Mouse (Mus musculus) thymus, postnatal 0 days (tissue): ENCODE measurements around the gene Vwa3b. TPM values are rescaled to one million over a fixed set of nuclear protein-coding genes. Genes with fewer than 3 reads are reported as not detected.
A peak's percentile ranks its signal among the peaks of the same experiment; 100 is the strongest.

ENCODE experiments used
- DNase-seq: peaks from one replicate; pipeline ENCODE4 v3.0.0-alpha.2; 2015; ENCODE audit warnings: low spot score
- polyA plus RNA-seq: library from polyadenylated mRNA; unstranded; fragments of >200 nt; fragmentation: Nextera tagmentation; extraction: Ambion mirVana; gene quantifications from 2 replicates; pipeline ENCODE4 v1.2.1, GENCODE M21; 2015

The Vwa3b gene
- polyA plus RNA-seq, 1 experiment from 2014 or later: 0.59 TPM

DNA sequence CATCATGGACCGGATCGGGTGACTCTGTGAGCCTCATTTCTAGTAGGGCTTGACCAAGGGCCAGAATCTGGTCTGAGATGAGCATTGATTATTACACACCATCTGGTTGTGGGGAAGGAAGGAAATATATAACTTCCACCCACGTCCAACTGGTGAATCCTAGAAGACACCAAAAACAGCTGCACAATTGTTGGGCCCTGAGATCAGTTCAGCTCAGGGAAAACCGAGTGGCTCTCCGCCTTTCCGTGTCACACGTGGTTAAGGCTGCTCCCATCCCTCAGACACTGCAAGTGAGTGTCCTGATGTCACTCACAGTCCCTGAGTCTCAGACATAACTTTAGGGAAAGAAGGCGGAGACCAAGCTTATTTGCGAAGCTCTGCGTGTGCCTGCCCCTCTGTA is 16.5 kb upstream of the Vwa3b start:
- DNase-seq: no peak

- no peak for DNase-seq
These were observed 14.7 kb upstream of the Vwa3b start for GRCm38 (mm10) chr1:37011626-37012209.

DNA sequence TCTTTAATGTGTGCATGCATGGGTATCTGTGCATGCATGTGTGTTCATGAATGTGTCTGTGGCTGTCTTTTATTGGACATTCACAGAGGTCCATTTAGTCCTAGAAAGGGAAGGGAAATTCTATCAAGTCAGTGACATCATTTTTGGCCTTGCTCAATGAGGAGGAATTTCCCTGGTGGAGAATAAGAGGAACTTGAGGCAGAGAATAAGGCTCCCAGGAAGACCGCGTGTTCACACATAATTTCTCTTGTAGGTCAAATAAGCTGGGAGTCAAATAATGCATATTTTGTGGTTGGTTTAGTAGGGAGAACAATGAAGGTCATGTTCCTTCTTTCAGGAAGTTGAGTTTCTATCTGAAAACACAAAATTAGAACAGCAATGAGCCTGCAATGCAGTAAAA is 13.4 kb upstream of the Vwa3b start:
- no peak for DNase-seq

DNA sequence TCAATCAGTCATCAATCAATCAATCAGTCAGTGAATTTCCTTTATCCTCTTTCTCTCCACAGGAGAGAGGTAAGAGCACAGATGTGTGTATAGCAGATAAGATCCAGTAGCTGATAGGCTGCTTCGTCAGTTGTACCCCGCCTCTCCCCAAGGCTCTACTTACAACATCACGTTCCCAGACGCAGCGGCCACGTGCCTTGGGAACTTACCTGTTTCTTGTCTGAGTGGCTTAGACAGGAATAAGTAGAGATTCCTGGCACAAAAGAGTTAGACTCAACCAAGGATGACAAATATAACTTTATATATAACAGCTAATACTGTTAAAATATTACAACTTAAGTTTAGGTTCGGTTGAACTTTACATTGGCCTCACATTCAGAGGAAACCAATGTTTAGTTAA is 12.7 kb upstream of the Vwa3b start:
- no peak for DNase-seq

- no peak for DNase-seq
These were observed 7.4 kb upstream of the Vwa3b start for GRCm38 (mm10) chr1:37019017-37019416.

DNA sequence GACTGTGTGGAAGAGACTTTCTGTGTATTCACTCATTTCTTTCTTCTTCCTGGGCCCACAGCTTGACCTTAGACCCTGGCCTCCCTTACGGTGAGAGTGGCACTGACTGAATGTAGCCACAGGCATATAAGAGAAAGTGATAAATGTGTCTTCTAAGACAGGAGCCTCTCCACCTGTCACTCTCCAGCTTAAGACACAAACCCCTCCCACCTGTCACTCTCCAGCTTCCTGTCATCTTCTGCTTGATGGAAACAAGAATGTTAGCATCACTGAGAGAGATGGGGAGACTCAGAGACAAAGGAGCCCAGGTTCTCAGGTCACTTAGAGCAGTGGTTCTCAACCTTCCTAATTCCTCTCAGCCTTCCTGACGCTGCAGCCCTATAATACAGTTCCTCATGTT is 3.7 kb upstream of the Vwa3b start:
- peak; percentile 30 for DNase-seq

GRCm38 (mm10) chr1:37024736-37025135 is 1.7 kb upstream of the Vwa3b start:
- no peak for DNase-seq

DNA sequence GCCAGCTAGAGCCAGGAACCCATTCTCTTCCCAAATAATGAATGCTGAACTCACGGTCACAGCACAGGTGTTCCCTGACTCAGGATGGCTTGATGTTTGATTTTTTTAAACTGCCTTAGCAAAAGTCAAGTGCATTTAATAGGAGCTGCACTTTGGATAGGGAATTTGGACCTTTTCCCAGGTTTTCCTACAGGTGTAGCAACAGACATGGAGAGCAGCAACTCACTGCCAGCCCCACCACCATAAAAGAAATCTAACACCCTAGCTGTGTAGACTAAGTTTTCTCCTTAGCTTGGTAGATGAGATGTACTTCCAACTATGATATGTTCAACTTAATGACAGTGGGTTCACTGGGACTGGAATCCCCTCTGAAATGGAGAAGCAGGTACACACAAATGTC is 1.0 kb upstream of the Vwa3b start:
- no peak for DNase-seq

- DNase-seq: no peak
These were observed 470 bp downstream of the Vwa3b start for GRCm38 (mm10) chr1:37026866-37027265.

GRCm38 (mm10) chr1:37028439-37029153 is 2.2 kb downstream of the Vwa3b start:
- peak; percentile 44 for DNase-seq

- peak; percentile 65 for DNase-seq
These were observed 2.9 kb downstream of the Vwa3b start for GRCm38 (mm10) chr1:37029154-37029907.

GRCm38 (mm10) chr1:37029942-37030341 is 3.5 kb downstream of the Vwa3b start:
- no peak for DNase-seq

DNA sequence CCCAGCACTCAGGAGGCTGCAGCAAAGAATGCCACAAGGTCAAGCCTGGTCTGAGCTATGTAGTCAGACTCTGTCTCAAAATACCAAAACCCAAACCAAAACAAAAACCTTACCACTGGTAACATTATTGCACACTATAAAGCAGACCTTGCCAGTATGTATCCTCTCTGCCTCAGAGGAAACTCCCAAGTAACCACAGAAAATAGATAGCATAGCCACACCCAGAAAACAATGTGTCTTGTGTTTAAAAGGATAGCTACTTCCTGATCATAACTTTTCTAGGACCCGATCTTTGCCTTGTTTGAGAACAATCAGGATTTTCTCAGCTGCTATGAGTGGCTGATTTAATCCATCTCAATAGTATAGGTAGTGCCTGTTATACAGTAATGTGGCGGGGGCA is 4.3 kb downstream of the Vwa3b start:
- DNase-seq: no peak

GRCm38 (mm10) chr1:37035879-37036278 is 9.5 kb downstream of the Vwa3b start:
- no peak for DNase-seq

- DNase-seq: no peak
These were observed 14.7 kb downstream of the Vwa3b start for GRCm38 (mm10) chr1:37041126-37041525.

GRCm38 (mm10) chr1:37041856-37042255 is 15.5 kb downstream of the Vwa3b start:
- no peak for DNase-seq

DNA sequence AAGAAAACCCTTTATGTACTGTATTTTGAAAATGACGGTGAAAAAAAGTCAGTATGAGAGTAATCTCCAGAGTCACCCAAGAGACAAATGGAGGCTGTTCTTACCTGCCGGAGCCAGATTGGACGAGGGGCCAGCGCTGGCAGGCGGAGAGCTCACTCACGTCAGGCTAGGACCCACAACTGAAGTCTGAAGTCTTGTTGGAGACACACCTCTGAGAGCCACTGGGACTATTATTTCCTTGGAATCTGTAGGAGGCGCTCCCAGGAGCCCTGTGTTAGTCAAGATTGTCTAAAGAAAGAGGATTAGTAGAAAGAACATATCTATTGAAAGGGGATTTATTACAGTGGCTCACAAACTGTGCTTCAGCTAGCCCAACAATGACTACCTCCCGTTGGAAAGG is 16.4 kb downstream of the Vwa3b start:
- DNase-seq: no peak

DNA sequence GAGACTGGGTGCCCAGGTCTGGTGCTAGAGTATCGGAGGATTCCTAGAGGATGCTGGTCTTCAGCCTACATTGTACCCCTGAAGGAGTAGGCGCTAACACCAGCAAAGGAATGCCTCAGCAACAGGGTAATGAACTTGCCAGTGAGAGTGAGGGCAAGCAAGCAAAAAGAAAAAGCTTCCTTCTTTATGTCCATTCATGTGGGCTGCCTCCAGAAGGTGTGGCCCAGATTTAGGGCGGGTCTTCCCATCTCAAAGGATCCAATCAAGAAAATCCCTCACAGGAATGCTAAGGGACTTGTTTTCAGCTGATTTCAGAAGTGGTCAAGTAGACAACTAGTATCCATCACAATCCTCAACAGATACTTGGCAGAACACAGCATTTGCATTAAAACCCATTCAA is 16.8 kb downstream of the Vwa3b start:
- DNase-seq: no peak

GRCm38 (mm10) chr1:37045472-37045871 is 19.1 kb downstream of the Vwa3b start:
- no peak for DNase-seq

DNA sequence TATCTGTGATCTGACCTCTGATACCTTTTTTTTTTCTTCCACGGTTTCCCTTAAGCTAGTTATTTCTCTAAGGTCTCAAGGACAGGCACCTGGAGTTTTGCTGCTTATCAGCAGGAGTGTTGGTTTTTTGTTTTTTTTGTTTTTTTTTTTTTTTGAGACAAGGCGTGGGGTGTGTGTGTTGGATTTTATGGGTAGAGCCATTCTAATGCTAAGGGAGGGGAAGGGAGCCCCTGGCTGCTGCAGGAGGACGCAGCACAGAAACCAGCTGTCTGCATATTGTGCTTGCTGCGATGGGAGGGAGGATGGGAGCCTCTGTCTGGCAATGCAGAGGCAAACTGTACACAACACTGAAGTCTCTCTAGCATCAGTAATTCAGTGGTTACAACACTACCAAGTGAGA is 22.8 kb downstream of the Vwa3b start:
- no peak for DNase-seq

DNA sequence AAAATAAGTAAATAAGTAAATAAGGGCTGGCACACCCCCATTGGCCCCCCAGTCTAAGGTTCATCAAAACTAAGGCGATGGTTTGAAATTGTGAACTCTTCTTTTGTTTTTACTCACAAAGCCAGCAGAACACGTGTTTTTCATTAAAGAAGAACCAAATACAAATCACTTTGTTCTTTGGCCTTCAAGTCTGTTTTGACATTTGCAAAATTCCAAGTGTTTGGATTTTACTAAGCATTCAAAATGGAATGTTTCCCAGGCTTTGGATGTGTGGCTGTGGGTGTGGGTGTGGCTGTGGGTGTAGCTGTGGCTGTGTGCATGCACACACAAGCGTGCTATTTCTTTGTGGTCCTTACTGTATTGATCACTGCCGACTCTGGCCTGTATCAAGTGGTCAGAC is 27.3 kb downstream of the Vwa3b start:
- no peak for DNase-seq

GRCm38 (mm10) chr1:37056831-37057561 is 30.6 kb downstream of the Vwa3b start:
- DNase-seq: no peak
